Mouse (Mus musculus) erythroblast, embryonic 14.5 days (primary cell): ENCODE results near the gene Fbxo44.

Source experiments
- GATA1 ChIP-seq: IDR thresholded peaks from 2 replicates; pipeline ENCODE4 v1.6.1; 2012; ENCODE audit warnings: low read length, inconsistent platforms, mixed read lengths
- TAL1 ChIP-seq: IDR thresholded peaks from 3 replicates; pipeline ENCODE4 v1.6.1; 2012; ENCODE audit warnings: low read length, inconsistent platforms, mixed read lengths

DNA sequence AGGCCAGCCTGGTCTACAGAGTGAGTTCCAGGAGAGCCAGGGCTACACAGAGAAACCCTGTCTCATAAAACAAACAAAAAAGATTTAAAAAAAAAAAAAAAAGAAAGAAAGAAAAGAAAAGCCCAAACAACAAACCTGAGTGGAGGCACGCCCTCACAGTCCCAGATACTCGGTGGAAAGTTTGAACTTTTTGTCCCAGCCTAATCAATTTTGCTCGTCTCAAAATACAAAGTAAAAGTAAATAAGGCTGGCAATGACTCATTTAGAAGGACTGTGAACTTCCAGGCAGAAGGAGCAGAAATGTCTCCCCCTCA, 9.4 kb downstream of the Fbxo44 start:
- TF ChIP-seq GATA1 (no peak), TAL1 (no peak)
